Mouse (Mus musculus) stomach, postnatal 0 days (tissue): Measurements from ENCODE around the gene Cck.

Experiments
- CTCF ChIP-seq: IDR thresholded peaks from 2 replicates; pipeline ENCODE4 v1.5.1; 2016; ENCODE audit warnings: antibody characterized with exemption, low read depth, mild to moderate bottlenecking, moderate library complexity
- EP300 ChIP-seq: optimal IDR thresholded peaks from 2 replicates; pipeline ENCODE3; 2016; ENCODE audit warnings: antibody characterized with exemption

GRCm38 (mm10) chr9:121514462-121514861, 19.0 kb upstream of the Cck start:
- TF ChIP-seq CTCF (no peak), EP300 (no peak)
